Mouse (Mus musculus): ENCODE measurements at regions not wholly inside any gene's neighbourhood (a gene's known extent, or its start where the extent isn't known, plus 50 kb on each side); places are given as distances from the start of the nearest gene placed in this dataset.

- TF ChIP-seq CTCF (IDR thresholded peaks at IDR 0.05; ENCODE audit: control insufficient read depth, insufficient read depth, insufficient replicate concordance, low read depth, low read length) (no peak), POLR2A (IDR thresholded peaks at IDR 0.05; ENCODE audit: control insufficient read depth, low read depth, low read length) (no peak)
- H3K27me3 ChIP-seq (ENCODE audit: control insufficient read depth, insufficient read depth, low read length), result no peaks in the 10 kb centered on the region
- H3K27ac ChIP-seq (ENCODE audit: control insufficient read depth, insufficient read depth, low read depth, low read length), result no peak overlapping the region
- no peak overlapping the region for H3K4me3 ChIP-seq (ENCODE audit: control insufficient read depth, low read depth, low read length)
- H3K4me1 ChIP-seq (ENCODE audit: control insufficient read depth, insufficient read depth, low read length), result no peaks in the 10 kb centered on the region
- H3K36me3 ChIP-seq (ENCODE audit: control insufficient read depth, insufficient read depth, low read length), result no peaks in the 10 kb centered on the region
Observed at GRCm38 (mm10) chr2:117023436-117023835, 97.7 kb upstream of the Spred1 start.

GRCm38 (mm10) chr2:117027071-117027470, 94.1 kb upstream of the Spred1 start:
- H3K4me1 ChIP-seq (ENCODE audit: control insufficient read depth, insufficient read depth, low read length), result no peaks in the 10 kb centered on the region
- H3K4me3 ChIP-seq (ENCODE audit: control insufficient read depth, low read depth, low read length), result no peak overlapping the region
- no peaks in the 10 kb centered on the region for H3K27me3 ChIP-seq (ENCODE audit: control insufficient read depth, insufficient read depth, low read length)
- no peak overlapping the region for H3K27ac ChIP-seq (ENCODE audit: control insufficient read depth, insufficient read depth, low read depth, low read length)
- TF ChIP-seq CTCF (IDR thresholded peaks at IDR 0.05; ENCODE audit: control insufficient read depth, insufficient read depth, insufficient replicate concordance, low read depth, low read length) (no peak), POLR2A (IDR thresholded peaks at IDR 0.05; ENCODE audit: control insufficient read depth, low read depth, low read length) (no peak)
- H3K36me3 ChIP-seq (ENCODE audit: control insufficient read depth, insufficient read depth, low read length), result no peaks in the 10 kb centered on the region

- Histone ChIP-seq H3K27ac (ENCODE audit: control insufficient read depth, insufficient read depth, low read depth, low read length) (no peak overlapping the region), H3K36me3 (ENCODE audit: control insufficient read depth, insufficient read depth, low read length) (no peaks in the 10 kb centered on the region), H3K4me1 (ENCODE audit: control insufficient read depth, insufficient read depth, low read length) (no peaks in the 10 kb centered on the region), H3K27me3 (ENCODE audit: control insufficient read depth, insufficient read depth, low read length) (no peaks in the 10 kb centered on the region), H3K4me3 (ENCODE audit: control insufficient read depth, low read depth, low read length) (no peak overlapping the region)
- TF ChIP-seq POLR2A (IDR thresholded peaks at IDR 0.05; ENCODE audit: control insufficient read depth, low read depth, low read length) (no peak), CTCF (IDR thresholded peaks at IDR 0.05; ENCODE audit: control insufficient read depth, insufficient read depth, insufficient replicate concordance, low read depth, low read length) (no peak)
Observed at GRCm38 (mm10) chr2:117028771-117029170, 92.4 kb upstream of the Spred1 start.

GRCm38 (mm10) chr2:117036197-117036872, 84.8 kb upstream of the Spred1 start:
- TF ChIP-seq CTCF (IDR thresholded peaks at IDR 0.05; ENCODE audit: control insufficient read depth, insufficient read depth, insufficient replicate concordance, low read depth, low read length) (no peak), POLR2A (IDR thresholded peaks at IDR 0.05; ENCODE audit: control insufficient read depth, low read depth, low read length) (no peak)
- H3K4me1 ChIP-seq (ENCODE audit: control insufficient read depth, insufficient read depth, low read length), result no peaks in the 10 kb centered on the region
- no peaks in the 10 kb centered on the region for H3K36me3 ChIP-seq (ENCODE audit: control insufficient read depth, insufficient read depth, low read length)
- H3K27me3 ChIP-seq (ENCODE audit: control insufficient read depth, insufficient read depth, low read length), result no peaks in the 10 kb centered on the region
- no peak overlapping the region; the same call in 1 of the 2 replicates for H3K27ac ChIP-seq (ENCODE audit: control insufficient read depth, insufficient read depth, low read depth, low read length)
- no peak overlapping the region for H3K4me3 ChIP-seq (ENCODE audit: control insufficient read depth, low read depth, low read length)

- Histone ChIP-seq H3K4me3 (ENCODE audit: control insufficient read depth, low read depth, low read length) (no peak overlapping the region), H3K27me3 (ENCODE audit: control insufficient read depth, insufficient read depth, low read length) (no peaks in the 10 kb centered on the region), H3K36me3 (ENCODE audit: control insufficient read depth, insufficient read depth, low read length) (no peaks in the 10 kb centered on the region), H3K27ac (ENCODE audit: control insufficient read depth, insufficient read depth, low read depth, low read length) (no peak overlapping the region), H3K4me1 (ENCODE audit: control insufficient read depth, insufficient read depth, low read length) (no peaks in the 10 kb centered on the region)
- no peak for TF ChIP-seq CTCF (IDR thresholded peaks at IDR 0.05; ENCODE audit: control insufficient read depth, insufficient read depth, insufficient replicate concordance, low read depth, low read length)
- no peak for TF ChIP-seq POLR2A (IDR thresholded peaks at IDR 0.05; ENCODE audit: control insufficient read depth, low read depth, low read length)
Observed at GRCm38 (mm10) chr2:117040211-117040610, 81.0 kb upstream of the Spred1 start.

GRCm38 (mm10) chr2:117043831-117044230, 77.3 kb upstream of the Spred1 start:
- H3K4me3 ChIP-seq (ENCODE audit: control insufficient read depth, low read depth, low read length), result no peak overlapping the region
- TF ChIP-seq POLR2A (IDR thresholded peaks at IDR 0.05; ENCODE audit: control insufficient read depth, low read depth, low read length), result no peak
- TF ChIP-seq CTCF (IDR thresholded peaks at IDR 0.05; ENCODE audit: control insufficient read depth, insufficient read depth, insufficient replicate concordance, low read depth, low read length), result no peak
- H3K27ac ChIP-seq (ENCODE audit: control insufficient read depth, insufficient read depth, low read depth, low read length), result no peak overlapping the region
- no peaks in the 10 kb centered on the region for H3K27me3 ChIP-seq (ENCODE audit: control insufficient read depth, insufficient read depth, low read length)
- H3K36me3 ChIP-seq (ENCODE audit: control insufficient read depth, insufficient read depth, low read length), result no peaks in the 10 kb centered on the region
- no peaks in the 10 kb centered on the region for H3K4me1 ChIP-seq (ENCODE audit: control insufficient read depth, insufficient read depth, low read length)

GRCm38 (mm10) chr2:117048290-117048730, 72.9 kb upstream of the Spred1 start:
- H3K4me1 ChIP-seq (ENCODE audit: control insufficient read depth, insufficient read depth, low read length), result no peaks in the 10 kb centered on the region
- H3K4me3 ChIP-seq (ENCODE audit: control insufficient read depth, low read depth, low read length), result no peak overlapping the region
- no peaks in the 10 kb centered on the region for H3K36me3 ChIP-seq (ENCODE audit: control insufficient read depth, insufficient read depth, low read length)
- H3K27me3 ChIP-seq (ENCODE audit: control insufficient read depth, insufficient read depth, low read length), result no peaks in the 10 kb centered on the region
- H3K27ac ChIP-seq (ENCODE audit: control insufficient read depth, insufficient read depth, low read depth, low read length), result no peak overlapping the region
- TF ChIP-seq POLR2A (IDR thresholded peaks at IDR 0.05; ENCODE audit: control insufficient read depth, low read depth, low read length), result no peak
- TF ChIP-seq CTCF (IDR thresholded peaks at IDR 0.05; ENCODE audit: control insufficient read depth, insufficient read depth, insufficient replicate concordance, low read depth, low read length), result no peak
